Mouse (Mus musculus) left cerebral cortex, postnatal 14 days (tissue): ENCODE measurements around the gene Ccdc70. TPM values are rescaled to one million over a fixed set of nuclear protein-coding genes. Genes with fewer than 3 reads are reported as not detected.
"Not testable (repeated sequence)": the region's sequence is repeated elsewhere in the genome, so short reads cannot be mapped to it uniquely, and the experiment has no call there.

Experiments used
- DNase-seq, 2 experiments: peaks; one replicate each; pipeline ENCODE4 v3.0.0; 2021 to 2022; ENCODE audit warnings: low spot score in 2 of 2, mixed read lengths in 1 of 2
- intact Hi-C: fragments of 180-260 bp; cut with DNase I; formaldehyde crosslinking; loops from one replicate; pipeline ENCODE4 v1.15.1; 2025
- long read RNA-seq, 2 experiments: library from polyadenylated mRNA; stranded (forward); transcript quantifications; one replicate each; pipeline ENCODE4 v2.0.0; 2021
- total RNA-seq, 2 experiments: library from RNA; stranded (reverse); gene quantifications; 2 replicates each; pipeline ENCODE4 v1.2.3; 2021

The Ccdc70 gene
- total RNA-seq: not detected
- long read RNA-seq, experiment 1: 0 reads
- long read RNA-seq, experiment 2: 0 reads

DNA sequence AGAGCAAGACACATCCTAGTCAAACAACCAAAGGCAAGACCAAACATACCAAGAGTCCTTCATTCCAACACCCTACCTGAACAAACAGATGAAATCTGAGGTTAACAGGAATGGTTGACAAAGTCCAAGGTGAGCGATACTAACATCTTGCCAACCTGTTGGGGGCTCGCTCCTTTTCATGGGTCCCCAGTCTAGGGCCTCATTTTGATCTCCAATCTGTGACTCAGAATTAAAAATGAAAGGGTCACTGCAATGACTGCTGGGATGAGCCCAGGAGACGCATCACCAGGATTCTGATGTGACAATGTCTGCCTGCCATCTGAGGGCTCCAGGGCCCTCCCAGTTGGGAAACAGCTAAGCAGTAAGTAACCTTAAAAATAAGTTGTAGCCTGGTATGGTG, at the start of gene Ccdc70:
TSS of gene Ccdc70 (plus strand) at position 301 of the 400 bp plus-strand sequence.
- DNase-seq: no peak
- intact Hi-C loops: loop anchor here (10.0 kb wide), 1 partner anchor 975 kb away; no protein-coding TSS in a partner anchor

DNA sequence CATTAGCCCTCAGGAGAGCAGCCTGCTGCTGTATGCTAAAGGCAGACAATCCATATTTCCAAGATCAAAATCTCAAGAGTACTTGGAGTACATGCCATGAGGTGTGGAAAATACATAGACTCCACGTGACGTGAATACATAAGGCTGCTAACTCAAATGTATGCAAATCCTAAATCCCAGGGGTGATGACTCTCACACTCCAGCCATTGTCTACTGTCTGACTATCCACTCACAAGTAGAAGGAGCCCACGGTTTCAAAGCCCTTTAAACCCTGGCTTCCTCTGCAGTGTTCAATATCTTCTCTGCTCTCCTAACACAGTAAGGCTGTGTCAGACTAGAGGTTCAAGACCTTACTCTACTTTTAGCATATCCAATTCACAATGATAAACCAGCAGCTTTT, 38.8 kb upstream of the Ccdc70 start:
- DNase-seq, intact Hi-C loops: not testable (repeated sequence)

DNA sequence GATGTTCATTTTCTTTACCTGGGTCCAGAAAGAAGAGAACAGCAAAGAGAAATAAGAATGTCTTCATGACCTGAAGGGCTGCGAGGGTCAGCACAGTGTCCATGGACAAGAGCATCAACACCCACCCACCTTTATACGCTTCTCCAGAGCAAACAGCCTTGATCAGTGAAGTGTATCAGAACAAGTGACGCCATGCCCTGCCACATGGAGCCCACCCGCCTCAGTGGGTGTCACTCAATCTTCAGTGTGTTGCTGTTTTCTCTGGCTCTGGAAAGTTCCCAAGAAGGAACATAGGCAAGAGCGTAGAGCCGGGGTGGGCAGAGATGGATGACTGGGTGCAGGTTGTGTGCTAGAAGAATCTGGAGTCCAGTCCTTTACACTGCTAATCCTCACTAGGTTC, 37.0 kb upstream of the Ccdc70 start, which contains the start of gene Defb15:
TSS of gene Defb15 (minus strand) at position 101 of the 400 bp plus-strand sequence.
- intact Hi-C loops: no loop called here
- DNase-seq: no peak

DNA sequence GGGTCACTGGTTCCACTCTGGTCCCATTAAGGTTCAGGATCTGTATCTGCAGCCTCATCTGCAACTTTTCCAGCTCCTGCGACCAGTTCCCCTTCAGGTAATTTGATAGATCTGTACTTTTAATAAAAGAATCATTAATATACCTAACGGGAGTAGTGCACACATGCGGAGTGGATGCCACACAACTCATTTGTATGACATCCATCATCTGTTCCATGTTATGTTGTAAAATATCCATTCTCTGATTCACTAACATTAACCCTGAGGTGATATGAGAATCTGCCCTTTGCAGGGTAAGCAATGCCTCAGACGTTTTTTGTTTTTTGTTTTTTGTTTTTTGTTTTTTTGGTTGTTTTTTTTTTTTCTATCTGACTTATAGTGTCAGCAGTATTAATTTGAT, 31.5 kb upstream of the Ccdc70 start, which contains the start of gene Defb35:
TSS of gene Defb35 (plus strand) at position 301 of the 400 bp plus-strand sequence.
- not testable (repeated sequence) for DNase-seq

DNA sequence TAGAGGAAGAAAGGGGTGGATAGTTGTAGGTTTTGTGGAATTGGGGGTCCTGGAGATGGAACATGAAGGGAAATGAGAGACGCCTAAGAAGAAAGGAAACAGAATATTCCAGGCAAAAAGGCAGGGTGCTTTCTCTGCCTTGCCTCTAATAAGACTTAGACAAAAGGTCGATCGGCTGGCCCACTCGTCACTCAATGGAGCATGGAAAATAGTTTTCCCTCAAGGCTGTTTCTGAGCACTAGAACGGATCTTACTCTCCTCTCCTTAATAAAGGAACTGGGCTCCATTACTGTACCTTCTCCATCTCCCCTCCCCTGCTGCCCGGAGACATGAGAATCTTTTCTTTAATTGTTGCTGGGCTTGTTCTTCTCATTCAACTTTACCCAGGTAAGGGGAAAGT, 23.1 kb upstream of the Ccdc70 start, which contains the start of gene Defb13:
TSS of gene Defb13 (plus strand) at position 301 of the 400 bp plus-strand sequence.
- intact Hi-C loops: no loop called here
- DNase-seq: no peak

More for the DNA sequence above, 31.5 kb upstream of the Ccdc70 start, which contains the start of gene Defb35:
- intact Hi-C loops: not testable (repeated sequence)

DNA sequence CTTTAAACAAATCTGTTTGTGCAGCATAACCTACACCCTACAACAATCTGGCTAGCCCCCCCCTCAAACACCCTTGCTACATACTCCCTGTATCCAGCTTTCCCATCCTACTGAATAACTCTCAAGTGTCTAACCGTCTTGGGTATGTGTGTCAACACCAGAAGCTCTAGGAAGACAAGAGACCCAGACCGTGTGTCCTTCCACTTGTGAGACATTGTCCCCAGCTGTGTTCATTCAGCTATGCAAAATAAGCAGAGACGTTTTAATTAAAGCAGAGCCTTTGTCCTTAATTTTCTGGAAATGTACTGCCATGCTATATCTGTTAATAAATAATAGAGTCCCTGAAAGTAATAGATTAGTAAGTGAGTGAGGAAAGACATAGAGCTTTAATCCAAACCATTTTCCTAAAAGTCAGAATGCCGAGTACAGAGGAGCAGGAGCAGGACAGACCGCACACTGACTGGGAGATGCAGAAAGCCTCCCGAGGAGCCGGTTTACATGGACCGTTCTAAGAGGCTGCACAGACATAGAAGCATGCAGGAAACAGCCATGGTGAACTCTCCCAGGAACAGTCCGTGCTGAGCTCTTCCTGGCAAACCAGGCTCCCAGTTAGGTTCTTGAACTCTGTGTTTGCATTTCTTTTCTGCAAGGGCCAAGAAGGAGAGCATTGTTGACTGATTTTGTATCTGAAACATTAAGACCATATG, 22.1 kb upstream of the Ccdc70 start:
- DNase-seq: no peak
- intact Hi-C loops: no loop called here

DNA sequence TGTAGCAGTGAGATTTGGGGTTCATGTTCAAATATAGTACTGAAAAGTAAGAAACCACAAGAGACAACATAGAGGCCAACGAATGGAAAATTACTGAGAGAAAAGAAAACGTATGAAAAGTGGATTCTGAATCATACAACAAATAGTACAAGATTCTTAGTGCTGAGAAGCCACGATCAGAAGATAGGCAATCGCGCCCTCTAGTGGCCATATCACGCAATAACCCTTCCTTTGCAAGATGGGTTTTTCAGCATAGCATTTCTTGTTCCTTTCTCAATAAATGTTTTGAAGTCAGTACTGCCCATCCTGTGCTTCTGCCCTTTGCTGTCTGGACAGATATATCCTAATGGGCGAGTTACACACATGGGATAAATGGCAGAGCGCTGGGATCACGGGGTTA, 14.3 kb upstream of the Ccdc70 start:
- intact Hi-C loops: loop anchor here (5.0 kb wide), 1 partner anchor 198 kb away; no protein-coding TSS in a partner anchor
- DNase-seq: peak; percentile 69 to 74

DNA sequence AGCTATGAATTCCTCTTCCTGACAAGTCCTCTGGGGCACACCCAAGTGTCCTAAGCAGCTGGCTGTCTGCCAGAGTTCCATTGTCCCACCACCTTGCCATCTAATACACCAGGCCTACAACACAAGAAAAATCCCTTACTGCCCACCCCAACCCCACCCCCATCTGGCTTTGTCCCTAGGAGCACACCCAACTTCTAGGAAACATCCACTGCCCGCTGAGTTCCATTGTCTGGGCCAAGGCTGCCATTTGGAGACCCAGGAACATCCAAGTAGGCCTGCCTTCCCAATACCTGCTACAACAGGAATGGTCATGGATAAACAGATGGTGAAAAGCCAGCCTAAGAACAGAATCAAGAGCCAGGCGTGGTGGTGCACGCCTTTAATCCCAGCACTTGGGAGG, 13.2 kb upstream of the Ccdc70 start:
- DNase-seq: no peak
- intact Hi-C loops: loop anchor here (5.0 kb wide), 1 partner anchor 199 kb away; no protein-coding TSS in a partner anchor

DNA sequence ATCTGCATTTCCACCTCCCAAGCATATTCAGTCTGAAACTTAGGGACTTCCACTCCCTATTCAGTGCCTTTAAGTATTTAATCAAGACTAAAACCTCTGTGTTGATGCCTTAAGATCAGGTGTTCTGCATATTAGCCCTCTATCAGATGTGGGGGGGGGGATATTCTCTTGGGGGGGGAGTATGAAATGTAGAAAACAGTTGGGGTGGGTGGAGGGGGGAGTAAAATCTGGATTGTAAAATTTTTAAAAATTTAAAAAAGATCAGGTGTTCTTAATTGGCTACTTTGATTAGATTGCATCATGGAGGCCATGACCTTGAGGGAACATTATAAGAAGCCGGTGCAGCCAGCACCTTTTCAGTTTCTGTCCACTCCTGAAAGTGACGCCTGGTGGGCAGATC, 11.2 kb upstream of the Ccdc70 start, which contains the start of gene Fam90a1a:
TSS of gene Fam90a1a (plus strand) at position 301 of the 400 bp plus-strand sequence.
- no peak for DNase-seq
- intact Hi-C loops: loop anchor here (5.0 kb wide), 1 partner anchor 201 kb away; no protein-coding TSS in a partner anchor

DNA sequence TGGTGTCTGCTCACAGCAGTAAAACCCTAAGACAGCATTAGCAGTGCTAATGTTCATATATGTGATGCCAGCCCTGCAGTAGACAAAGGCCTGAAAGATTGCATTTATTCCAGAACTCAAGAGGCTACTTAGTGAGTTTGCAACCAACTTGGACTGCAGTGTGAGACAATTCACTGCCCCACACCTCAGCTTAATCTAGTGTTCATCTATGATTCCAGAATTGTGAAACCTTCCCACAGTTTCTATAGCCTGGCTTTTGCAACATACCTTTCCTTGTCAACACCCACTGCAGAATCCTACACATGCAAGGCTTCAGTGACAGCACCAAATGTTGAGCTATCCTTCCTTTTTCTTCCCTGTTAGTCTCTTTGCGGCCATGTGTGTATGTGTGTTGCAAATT, 2.9 kb upstream of the Ccdc70 start:
- intact Hi-C loops: loop anchor here (10.0 kb wide), 1 partner anchor 972 kb away; no protein-coding TSS in a partner anchor

DNA sequence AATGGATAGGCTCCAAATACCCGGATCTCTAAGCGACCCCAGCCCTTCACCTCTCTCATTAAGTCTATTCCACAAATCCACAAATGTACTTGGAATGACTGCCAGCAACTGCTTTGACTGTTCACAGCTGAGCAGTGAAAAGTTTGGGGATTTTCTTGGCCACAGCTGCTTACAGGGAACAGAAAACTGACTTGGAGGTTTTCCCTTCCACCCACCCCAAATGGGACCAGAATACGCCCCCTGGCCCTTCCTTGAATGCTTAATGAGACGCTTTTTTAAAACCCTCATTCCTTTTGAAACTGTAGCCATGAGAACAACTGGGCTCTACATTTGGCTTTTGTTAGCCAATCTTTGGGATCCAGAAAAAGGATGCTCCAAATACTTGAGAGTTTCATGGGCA, 8.6 kb downstream of the Ccdc70 start:
- peak; percentile 35 to 58 for DNase-seq
- intact Hi-C loops: no loop called here

More for the DNA sequence above, 2.9 kb upstream of the Ccdc70 start:
- no peak for DNase-seq

DNA sequence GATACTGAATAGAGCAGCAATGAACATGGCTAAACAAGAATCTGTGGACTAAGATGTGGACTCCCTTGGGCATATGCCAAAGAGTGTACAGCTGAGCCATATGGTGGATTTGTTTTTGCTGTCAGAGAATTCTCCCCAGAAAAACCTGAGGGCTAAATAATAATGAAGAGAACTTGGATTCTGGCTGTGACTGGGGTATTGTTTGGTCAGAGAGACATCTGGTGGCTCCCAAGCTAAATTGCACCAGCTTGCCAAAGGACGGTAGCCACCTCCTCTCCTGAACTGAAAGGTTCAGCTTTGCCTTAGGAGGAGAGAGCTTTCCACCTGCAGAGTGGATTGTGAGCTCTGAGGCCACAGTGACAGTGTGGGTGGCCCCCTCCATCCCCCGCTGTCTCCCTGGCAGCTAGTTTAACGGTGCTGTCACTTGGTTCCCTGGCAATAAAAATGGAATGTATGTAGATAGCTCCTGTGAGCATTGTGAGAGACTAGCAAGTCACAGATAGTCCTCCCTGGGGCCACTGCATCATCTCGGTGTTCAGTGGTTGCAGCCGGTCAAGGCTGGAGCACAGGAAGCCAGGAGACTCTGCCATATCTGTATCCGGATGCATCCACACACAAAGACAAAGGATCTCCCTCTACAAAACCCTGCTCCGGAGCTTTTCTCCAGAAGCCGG, 12.2 kb downstream of the Ccdc70 start:
- intact Hi-C loops: no loop called here
- peak; percentile 43 to 58 for DNase-seq

DNA sequence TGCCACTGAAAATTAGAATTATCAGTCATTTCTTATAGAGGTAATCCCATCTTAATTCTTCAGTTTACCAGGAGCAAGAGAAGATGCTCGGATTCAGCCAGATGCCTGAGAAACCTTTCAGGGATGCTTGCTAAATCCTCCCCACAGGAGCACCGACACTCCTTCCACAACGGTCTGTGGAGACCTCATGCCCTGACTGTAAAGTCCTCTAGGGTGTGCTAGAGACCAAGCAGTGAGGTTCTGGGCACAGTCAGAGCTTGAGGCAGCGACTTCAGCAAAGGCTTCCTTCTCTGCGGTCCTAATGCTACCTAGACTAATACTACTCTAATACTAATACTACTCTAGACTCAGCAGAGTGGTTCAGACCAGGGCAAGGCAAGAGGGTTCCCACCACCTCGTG, 22.6 kb downstream of the Ccdc70 start:
- peak; percentile 64 to 70 for DNase-seq
- intact Hi-C loops: loop anchor here (5.0 to 10.0 kb wide), 3 partner anchors 55 to 413 kb away; partner anchors contain the start of gene Nek3

DNA sequence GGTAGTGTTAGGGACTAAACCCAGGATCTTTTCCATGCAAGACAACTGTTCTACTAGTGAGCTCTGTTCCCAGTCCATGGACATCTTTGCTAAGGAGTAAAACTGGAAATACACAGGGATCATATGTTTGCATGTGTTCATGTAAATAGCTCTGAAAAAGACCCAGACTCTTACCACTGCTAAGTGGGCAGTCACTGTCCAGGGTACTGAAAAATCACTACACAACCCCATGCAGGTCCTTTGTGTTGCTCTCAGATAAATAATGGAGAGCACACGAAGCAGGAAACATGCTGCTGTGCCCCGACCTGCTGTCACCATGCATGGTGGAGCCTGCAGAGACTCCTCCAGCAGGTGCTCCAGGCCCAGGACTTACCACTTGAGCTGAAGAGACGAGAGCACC, 25.6 kb downstream of the Ccdc70 start:
- intact Hi-C loops: loop anchor here (10.0 kb wide), 1 partner anchor 410 kb away; no protein-coding TSS in a partner anchor

DNA sequence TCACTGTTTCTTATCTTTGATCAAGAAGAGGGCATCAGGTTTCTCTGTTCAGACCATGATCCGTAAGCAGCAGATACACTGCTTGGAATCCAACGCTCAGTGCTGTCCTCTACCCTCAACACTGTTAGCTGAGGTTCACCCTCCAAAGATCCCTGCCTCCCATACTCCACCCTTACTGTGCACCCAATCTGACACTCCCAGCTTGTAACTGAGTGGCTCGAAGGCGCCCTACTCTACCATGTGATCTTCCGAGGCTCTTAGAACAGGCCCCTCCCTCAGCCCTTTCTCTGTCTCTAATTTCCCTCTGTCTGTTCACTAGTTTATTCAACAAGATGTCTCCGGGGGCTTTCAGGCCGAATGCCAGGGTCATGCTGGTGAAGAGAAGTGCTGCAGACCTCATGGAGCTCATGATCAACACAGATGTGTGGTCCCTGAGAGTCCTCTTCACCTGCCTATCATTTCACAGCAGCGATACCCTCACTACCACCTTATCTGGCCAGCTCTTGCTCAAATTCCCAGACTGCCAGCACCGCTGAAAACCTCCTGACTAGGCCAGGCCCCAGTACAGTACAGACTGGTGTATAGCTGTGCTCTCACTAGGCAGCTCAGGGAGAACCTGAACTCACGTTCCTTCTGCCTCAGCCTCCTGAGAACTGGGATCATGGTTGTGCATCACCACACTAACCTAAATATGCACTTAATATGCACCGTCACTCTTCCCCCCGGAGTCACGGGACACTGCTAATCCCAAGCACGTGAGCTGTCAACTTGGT, 35.4 kb downstream of the Ccdc70 start:
- DNase-seq: no peak
- intact Hi-C loops: no loop called here

More for the DNA sequence above, 25.6 kb downstream of the Ccdc70 start:
- no peak for DNase-seq

DNA sequence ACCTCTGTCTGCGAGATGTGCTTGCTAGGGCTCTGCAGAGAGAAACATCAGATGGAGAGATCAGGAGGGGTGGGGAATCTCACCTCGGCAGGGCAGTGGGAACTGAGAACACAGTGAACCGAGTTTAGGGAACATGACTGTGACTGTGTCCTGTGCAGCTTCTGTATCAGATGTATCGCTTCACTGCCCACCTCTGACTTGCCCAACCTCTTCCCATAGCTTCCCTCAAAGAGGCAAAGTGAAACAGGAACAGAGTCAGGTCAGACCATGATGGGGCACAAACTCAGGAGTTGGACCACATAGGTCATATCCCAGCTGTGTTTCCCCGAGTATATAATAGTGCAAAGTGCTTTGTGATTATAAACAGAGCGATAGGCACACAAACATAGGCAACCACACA, 36.8 kb downstream of the Ccdc70 start:
- intact Hi-C loops: no loop called here
- DNase-seq: no peak

DNA sequence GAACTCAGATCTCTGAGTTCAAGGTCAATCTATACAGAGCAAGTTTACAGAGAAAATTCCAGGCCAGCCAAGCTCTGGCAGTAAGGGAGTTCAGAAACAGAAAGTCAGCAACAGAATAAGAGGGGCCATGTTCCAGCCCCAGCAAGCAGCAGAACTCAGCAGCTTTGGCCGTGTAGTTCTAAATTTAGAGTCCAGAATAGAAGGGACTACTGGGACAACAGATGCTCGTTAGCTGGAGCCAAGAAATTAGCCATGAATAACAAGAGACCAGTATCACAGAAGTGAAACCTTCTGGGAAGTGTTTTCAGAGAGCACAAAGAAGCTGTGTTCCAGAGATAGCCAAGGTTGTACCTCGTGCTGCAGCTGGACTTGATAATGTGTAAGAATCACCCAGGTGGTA, 39.8 kb downstream of the Ccdc70 start:
- intact Hi-C loops: no loop called here
- DNase-seq: no peak

DNA sequence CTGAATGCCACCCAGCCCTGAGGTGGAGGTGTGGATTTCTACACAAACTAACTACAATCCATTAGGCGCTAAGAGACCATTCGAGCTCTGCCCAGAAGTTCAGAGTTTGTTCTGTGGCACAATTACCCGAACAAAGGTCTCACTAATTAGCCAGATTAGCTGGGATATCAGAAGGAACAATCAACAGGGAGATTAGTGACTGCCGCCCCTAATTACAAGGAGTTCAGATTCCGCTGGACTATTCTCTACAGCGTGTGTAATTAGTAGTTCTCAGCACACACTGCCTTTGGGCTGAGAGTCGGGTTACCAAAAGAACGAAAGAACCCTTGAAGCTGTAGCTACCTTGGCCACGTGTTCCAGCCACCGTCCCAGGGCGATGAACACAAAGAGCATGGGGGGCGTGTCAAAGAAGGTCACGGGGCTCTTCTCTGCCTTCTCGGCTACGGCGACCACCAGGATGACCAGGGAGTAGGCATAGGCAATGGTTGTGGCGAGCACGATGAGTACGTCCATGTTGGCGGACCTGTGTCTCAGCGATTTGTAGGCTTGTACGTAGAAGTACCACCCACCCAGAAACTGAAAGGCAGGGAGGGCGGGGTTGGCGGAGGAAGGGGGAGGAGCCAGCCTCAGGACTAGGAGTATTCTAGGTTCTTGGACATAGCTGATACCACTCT, 43.6 kb downstream of the Ccdc70 start:
- no peak for DNase-seq
- intact Hi-C loops: no loop called here

DNA sequence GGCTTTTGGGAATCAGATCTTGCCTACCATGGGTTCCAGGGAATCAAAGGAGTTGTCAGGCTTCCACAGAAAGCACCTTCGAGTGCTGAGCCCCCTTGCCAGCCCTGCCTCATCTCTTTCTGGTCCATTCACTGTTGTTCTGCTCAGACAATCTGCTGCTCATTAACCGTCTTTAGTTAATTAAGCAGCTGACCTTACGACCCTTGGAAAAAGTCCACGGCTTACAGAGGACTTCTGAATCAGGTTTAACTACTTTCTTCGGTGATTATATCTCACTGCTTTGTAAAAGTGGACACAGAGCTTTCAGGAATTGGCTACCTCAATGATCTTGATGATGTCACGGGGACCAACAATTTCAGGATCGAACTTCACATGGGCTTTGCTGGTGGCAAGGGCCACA, 48.2 kb downstream of the Ccdc70 start:
- intact Hi-C loops: no loop called here

More for the DNA sequence above, 48.2 kb downstream of the Ccdc70 start:
- DNase-seq: no peak
